Mouse (Mus musculus): Measurements from ENCODE around the gene Ostn.

DNA sequence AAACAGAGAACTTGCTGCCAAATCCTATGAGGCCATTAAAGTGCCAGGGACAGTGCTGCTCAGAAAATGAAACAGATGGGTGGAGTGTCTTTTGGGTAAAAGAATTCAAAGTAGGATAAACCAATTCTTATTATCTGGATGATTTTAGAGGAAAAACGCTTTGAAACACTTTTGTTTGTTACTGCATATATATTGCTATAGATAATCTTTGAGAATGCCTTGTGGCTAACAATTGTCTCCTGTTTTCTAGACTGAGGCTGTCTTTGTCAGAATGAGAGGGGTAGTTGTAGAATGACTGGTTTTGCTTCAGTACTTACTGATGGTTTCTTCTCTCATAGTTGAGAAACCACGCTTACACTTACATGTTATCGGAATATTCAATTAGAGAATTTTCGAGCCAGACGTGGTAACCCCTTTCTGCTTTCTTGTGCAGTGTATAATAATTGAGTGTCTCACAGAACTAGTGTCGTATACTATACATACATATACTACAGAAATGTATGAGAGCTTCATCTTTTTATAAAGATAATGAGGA, 92.5 kb downstream of the Ostn start:
- TF ChIP-seq CTCF (IDR thresholded peaks at IDR 0.05; ENCODE audit: extremely low read depth, insufficient read length, insufficient replicate concordance, low read depth, low read length) (no peak), POLR2A (IDR thresholded peaks at IDR 0.05; ENCODE audit: low read depth, low read length) (no peak)
